Mouse (Mus musculus) embryonic facial prominence, embryonic 13.5 days (tissue): ENCODE data around the gene Trp53. TPM values are rescaled to one million over a fixed set of nuclear protein-coding genes. Genes with fewer than 3 reads are reported as not detected.
"Not testable (repeated sequence)": the region's sequence is repeated elsewhere in the genome, so short reads cannot be mapped to it uniquely, and the experiment has no call there.

Experiments
- ATAC-seq: fragments of 200-750 bp; cut with Nextera tagmentation; 2 replicates; pipeline ENCODE4 v1.8.0; 2017; ENCODE audit warnings: low read depth; ENCODE audit not compliant: insufficient number of reproducible peaks, insufficient read depth, low FRiP score, low TSS enrichment
- H3K27ac ChIP-seq: fragments of 300-500 bp; sonication (generic); 2 replicates; pipeline ENCODE4 v1.5.1; 2015; ENCODE audit warnings: moderate library complexity, mild to moderate bottlenecking, inconsistent platforms
- H3K27me3 ChIP-seq: fragments of 300-500 bp; sonication (generic); 2 replicates; pipeline ENCODE4 v1.6.1; 2015; ENCODE audit warnings: mild to moderate bottlenecking, inconsistent platforms
- H3K36me3 ChIP-seq: fragments of 300-500 bp; sonication (generic); 2 replicates; pipeline ENCODE4 v1.6.1; 2015; ENCODE audit warnings: mild to moderate bottlenecking, inconsistent platforms
- H3K4me1 ChIP-seq: fragments of 300-500 bp; sonication (generic); 2 replicates; pipeline ENCODE4 v1.6.1; 2015; ENCODE audit warnings: inconsistent platforms
- H3K4me2 ChIP-seq: fragments of 300-500 bp; sonication (generic); 2 replicates; pipeline ENCODE4 v1.6.1; 2015; ENCODE audit warnings: moderate library complexity, mild to moderate bottlenecking, inconsistent platforms
- H3K4me3 ChIP-seq: fragments of 300-500 bp; sonication (generic); 2 replicates; pipeline ENCODE4 v1.5.1; 2015; ENCODE audit warnings: mild to moderate bottlenecking, inconsistent platforms
- H3K9ac ChIP-seq: fragments of 300-500 bp; sonication (generic); 2 replicates; pipeline ENCODE4 v1.6.1; 2015; ENCODE audit warnings: mild to moderate bottlenecking, inconsistent platforms
- H3K9me3 ChIP-seq: fragments of 300-500 bp; sonication (generic); 2 replicates; pipeline ENCODE4 v1.6.1; 2016; ENCODE audit warnings: inconsistent platforms
- WGBS: fragments of 180-500 bp; shearing (Covaris S2); methylation state at CpG from one replicate; pipeline ENCODE4 v1.1.7; 2015; ENCODE audit warnings: mixed read lengths; 5-methylcytosine and 5-hydroxymethylcytosine counted together
- polyA plus RNA-seq: library from polyadenylated mRNA; unstranded; fragments of >200 nt; fragmentation: Nextera tagmentation; extraction: Ambion mirVana; gene quantifications from 2 replicates; pipeline ENCODE4 v1.2.1, GENCODE M21; 2015

The Trp53 gene
- 160 and 186 TPM in 2 replicates for polyA plus RNA-seq

- no peaks in the 10 kb centered on the region for H3K9me3 ChIP-seq
These were observed at the start of gene Trp53, which contains the start of gene Wrap53 for GRCm38 (mm10) chr11:69580091-69580514. Gene Trp53, plus strand, starts transcription at chr11:69580359. Gene Wrap53, minus strand, starts transcription at chr11:69580255.

GRCm38 (mm10) chr11:69530755-69531154 lies 49.4 kb upstream of the Trp53 start:
- not testable (repeated sequence) for H3K36me3 ChIP-seq, H3K9ac ChIP-seq, H3K27me3 ChIP-seq, H3K27ac ChIP-seq, H3K4me2 ChIP-seq, H3K9me3 ChIP-seq, H3K4me3 ChIP-seq, ATAC-seq
- H3K4me1 ChIP-seq, result peaks cover 16% of the 10 kb centered on the region
- 89% methylated on average over 6 of the region's 6 CpGs for WGBS

More at GRCm38 (mm10) chr11:69580091-69580514, at the start of gene Trp53, which contains the start of gene Wrap53:
- WGBS, result under 1% methylated on average over 13 of the region's 13 CpGs
- H3K27me3 ChIP-seq, result no peaks in the 10 kb centered on the region
- H3K9ac ChIP-seq, result peak within 1 kb of the TSS; percentile 90
- peaks cover 25% of the 10 kb centered on the region for H3K36me3 ChIP-seq
- ATAC-seq, result peak; percentile 65
- H3K4me2 ChIP-seq, result peak within 1 kb of the TSS; percentile 87
- H3K4me1 ChIP-seq, result peaks cover 37% of the 10 kb centered on the region
- H3K27ac ChIP-seq, result peak within 1 kb of the TSS; percentile 96
- H3K4me3 ChIP-seq, result peak within 1 kb of the TSS; percentile 79

- no peak for ATAC-seq
- Histone ChIP-seq H3K9ac (0 out of 2 replicates have a peak overlapping the region, but pooled peaks have one; percentile 8), H3K4me2 (no peak overlapping the region), H3K9me3 (no peaks in the 10 kb centered on the region), H3K27ac (no peak overlapping the region), H3K4me1 (peaks cover 16% of the 10 kb centered on the region), H3K4me3 (no peak overlapping the region), H3K27me3 (no peaks in the 10 kb centered on the region), H3K36me3 (no peaks in the 10 kb centered on the region)
- WGBS, result 73% methylated on average over 7 of the region's 7 CpGs
These were observed 47.5 kb upstream of the Trp53 start for GRCm38 (mm10) chr11:69532480-69533150.

- no peak overlapping the region for H3K27ac ChIP-seq
- H3K4me3 ChIP-seq, result no peak overlapping the region
- H3K9me3 ChIP-seq, result no peaks in the 10 kb centered on the region
- no peak overlapping the region for H3K9ac ChIP-seq
- no peak for ATAC-seq
- no peaks in the 10 kb centered on the region for H3K27me3 ChIP-seq
- peaks cover 16% of the 10 kb centered on the region for H3K4me1 ChIP-seq
- no peak overlapping the region for H3K4me2 ChIP-seq
- 74% methylated on average over 1 of the region's 1 CpGs for WGBS
- H3K36me3 ChIP-seq, result no peaks in the 10 kb centered on the region
These were observed 45.2 kb upstream of the Trp53 start for GRCm38 (mm10) chr11:69534990-69535389.

DNA sequence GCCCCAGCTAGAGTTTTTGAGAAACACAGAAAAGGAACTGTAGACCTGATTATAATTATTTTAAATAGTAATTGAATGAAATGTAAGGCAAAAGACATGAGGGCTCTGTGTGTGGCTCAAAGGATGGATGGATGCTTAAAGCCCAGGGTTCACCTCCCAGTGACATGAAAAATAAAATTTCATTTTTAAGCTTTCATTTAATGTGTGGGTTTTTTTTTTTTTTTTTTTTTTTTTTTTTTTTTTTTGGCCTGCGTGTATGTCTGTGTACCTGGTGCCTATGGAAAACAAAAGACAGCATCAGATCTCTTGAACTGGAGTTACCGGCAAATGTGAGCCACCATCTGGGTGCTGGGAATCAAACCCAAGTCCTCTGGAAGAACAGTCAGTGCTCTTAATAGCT lies 39.5 kb upstream of the Trp53 start:
- Histone ChIP-seq H3K36me3 (no peaks in the 10 kb centered on the region), H3K9me3 (no peaks in the 10 kb centered on the region), H3K4me2 (no peak overlapping the region), H3K27ac (no peak overlapping the region), H3K9ac (no peak overlapping the region), H3K4me3 (no peak overlapping the region), H3K4me1 (peaks cover 23% of the 10 kb centered on the region), H3K27me3 (no peaks in the 10 kb centered on the region)
- no peak for ATAC-seq
- 96% methylated on average over 2 of the region's 2 CpGs for WGBS

- not testable (repeated sequence) for H3K4me2 ChIP-seq, ATAC-seq, H3K9ac ChIP-seq, H3K36me3 ChIP-seq, H3K27me3 ChIP-seq, H3K4me3 ChIP-seq, H3K27ac ChIP-seq, H3K9me3 ChIP-seq
- 60% methylated on average over 3 of the region's 3 CpGs for WGBS
- H3K4me1 ChIP-seq, result peaks cover 22% of the 10 kb centered on the region
These were observed 38.4 kb upstream of the Trp53 start for GRCm38 (mm10) chr11:69541741-69542140.

DNA sequence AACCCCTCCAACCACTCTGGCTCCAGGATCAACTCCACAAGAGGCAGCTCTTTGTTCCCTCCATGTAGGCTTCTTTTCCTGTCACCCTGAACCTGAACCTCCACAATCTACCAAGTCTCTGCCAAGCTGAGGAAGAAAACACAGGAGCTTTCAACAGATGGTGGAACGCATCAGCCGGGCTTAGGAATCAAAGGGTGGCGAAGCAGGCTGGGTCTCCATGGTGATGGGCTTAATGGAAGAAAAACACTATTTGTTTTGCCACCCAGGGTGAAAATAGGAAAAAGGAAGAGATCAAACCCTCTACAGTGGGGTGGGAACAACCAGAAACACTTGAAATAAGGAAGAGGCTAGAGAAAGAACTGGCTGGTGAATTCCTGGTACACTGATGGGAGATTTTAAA lies 36.6 kb upstream of the Trp53 start:
- H3K4me3 ChIP-seq, result no peak overlapping the region
- H3K27me3 ChIP-seq, result no peaks in the 10 kb centered on the region
- H3K9ac ChIP-seq, result no peak overlapping the region
- H3K4me2 ChIP-seq, result no peak overlapping the region
- 51% methylated on average over 3 of the region's 3 CpGs for WGBS
- H3K36me3 ChIP-seq, result no peaks in the 10 kb centered on the region
- H3K27ac ChIP-seq, result 0 out of 2 replicates have a peak overlapping the region, but pooled peaks have one; percentile 8
- no peak for ATAC-seq
- H3K4me1 ChIP-seq, result peaks cover 32% of the 10 kb centered on the region
- no peaks in the 10 kb centered on the region for H3K9me3 ChIP-seq

- Histone ChIP-seq H3K4me1 (peaks cover 34% of the 10 kb centered on the region), H3K27me3 (no peaks in the 10 kb centered on the region), H3K4me2 (peak overlapping the region; percentile 68), H3K9ac (peak overlapping the region; percentile 67), H3K4me3 (peak overlapping the region; percentile 47), H3K27ac (peak overlapping the region; percentile 91), H3K36me3 (no peaks in the 10 kb centered on the region), H3K9me3 (no peaks in the 10 kb centered on the region)
- WGBS, result 4% methylated on average over 7 of the region's 7 CpGs
- no peak for ATAC-seq
These were observed 34.2 kb upstream of the Trp53 start for GRCm38 (mm10) chr11:69545957-69546356.

GRCm38 (mm10) chr11:69546423-69547053 lies 33.6 kb upstream of the Trp53 start:
- H3K4me1 ChIP-seq, result peaks cover 34% of the 10 kb centered on the region
- under 1% methylated on average over 43 of the region's 44 CpGs for WGBS
- peak; percentile 82 for ATAC-seq

DNA sequence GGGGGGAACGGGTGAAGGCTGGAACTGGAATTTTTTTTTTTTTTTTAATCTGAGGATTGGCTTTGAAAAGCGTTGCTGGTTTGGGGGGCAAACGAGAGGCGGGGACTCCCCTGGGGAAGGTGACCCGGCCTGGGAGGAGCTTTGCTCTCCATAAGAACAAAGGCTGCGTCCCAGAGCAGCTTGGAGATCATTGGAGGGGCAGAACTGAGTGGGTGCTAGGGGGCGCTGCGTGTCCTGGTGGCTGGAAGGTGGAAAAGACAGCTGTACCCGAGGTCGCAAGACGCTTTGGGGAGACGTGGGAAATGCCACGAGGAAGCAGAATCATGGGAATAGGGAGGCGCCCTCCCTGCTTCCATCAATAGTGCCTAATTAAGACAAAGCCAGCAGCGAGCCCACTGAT lies 33.1 kb upstream of the Trp53 start:
- Histone ChIP-seq H3K36me3 (no peaks in the 10 kb centered on the region), H3K9ac (peak overlapping the region; percentile 67), H3K9me3 (no peaks in the 10 kb centered on the region), H3K4me2 (peak overlapping the region; percentile 68), H3K4me3 (peak overlapping the region; percentile 47), H3K4me1 (peaks cover 34% of the 10 kb centered on the region), H3K27me3 (no peaks in the 10 kb centered on the region), H3K27ac (peak overlapping the region; percentile 91)
- no peak for ATAC-seq
- 4% methylated on average over 15 of the region's 15 CpGs for WGBS

More at GRCm38 (mm10) chr11:69546423-69547053, 33.6 kb upstream of the Trp53 start:
- Histone ChIP-seq H3K27me3 (no peaks in the 10 kb centered on the region), H3K36me3 (no peaks in the 10 kb centered on the region), H3K27ac (peak overlapping the region; percentile 91), H3K4me3 (peak overlapping the region; percentile 47), H3K4me2 (peak overlapping the region; percentile 68), H3K9ac (peak overlapping the region; percentile 67), H3K9me3 (no peaks in the 10 kb centered on the region)

DNA sequence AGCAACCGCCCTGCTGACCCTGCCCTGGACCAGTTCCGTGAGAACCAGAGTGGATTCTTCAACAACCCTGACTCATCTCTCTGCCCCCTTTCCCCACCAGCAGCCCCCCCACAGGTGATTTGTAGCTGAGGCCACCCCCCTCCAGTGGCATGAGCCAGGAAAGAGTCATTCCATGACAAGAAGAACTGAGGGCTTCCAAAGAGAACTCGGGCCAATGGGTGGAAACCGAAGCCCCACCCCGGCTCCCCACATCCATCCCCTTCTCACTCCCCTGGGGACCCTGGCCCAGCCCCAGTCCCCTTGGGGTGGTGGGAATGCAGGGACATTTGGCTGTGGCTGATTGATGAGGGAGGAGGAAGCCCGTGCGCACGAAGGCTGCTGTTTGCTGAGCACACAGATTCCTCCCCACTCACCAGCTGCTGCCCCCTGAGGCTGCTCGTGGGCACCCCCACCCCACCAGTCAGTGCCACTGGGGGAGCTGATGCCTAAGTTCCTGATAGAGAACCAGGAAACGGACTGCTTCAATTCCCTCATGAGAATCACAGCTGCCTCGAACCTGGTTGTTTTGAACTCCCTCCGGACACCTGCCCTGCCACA lies 31.0 kb upstream of the Trp53 start, which contains the start of gene Dnah2:
TSS of gene Dnah2 (minus strand) at position 51 of the 597 bp plus-strand sequence.
- Histone ChIP-seq H3K9ac (no peak within 1 kb of the TSS; the same call in 1 of the 2 replicates), H3K27me3 (no peaks in the 10 kb centered on the region), H3K36me3 (peaks cover under 1% of the 10 kb centered on the region; the same call in 1 of the 2 replicates), H3K4me2 (peak within 1 kb of the TSS; percentile 68; the same call in 1 of the 2 replicates), H3K4me3 (no peak within 1 kb of the TSS), H3K27ac (no peak within 1 kb of the TSS), H3K4me1 (peaks cover 42% of the 10 kb centered on the region), H3K9me3 (no peaks in the 10 kb centered on the region)
- no peak for ATAC-seq
- 43% methylated on average over 12 of the region's 12 CpGs for WGBS
